ENCODE assay signal across 9 mouse cellular contexts in genomic region chr17:51583984-51584880, GRCm38 (mm10).
DNase-seq lines count a peak whose midpoint lies in the region; ATAC-seq and TF ChIP-seq lines count a peak whose summit lies in the region.
"Had no signal": no experiment of that assay in that cellular context is flagged by ENCODE, and none has a peak within 500 bp of the region (broad histone marks: within the 10 kb centered on the region; RNA-seq: fewer than 3 reads in every experiment).

No protein-coding gene starts in this region.

- H3K4me3 ChIP-seq in left cerebral cortex, adult 2 months, result 0 out of 2 replicates have a peak overlapping the region, but pooled peaks have one; percentile 21
- peak overlapping the region; percentile 8 for H3K4me3 ChIP-seq in forebrain, embryonic 15.5 days
- no peak overlapping the region for H3K4me3 ChIP-seq in lung, postnatal 0 days (ENCODE audit: low read depth, low read length)
- peak overlapping the region; percentile 19 for H3K4me3 ChIP-seq in neural tube, embryonic 13.5 days

- no peak overlapping the region for H3K9ac ChIP-seq in forebrain, embryonic 15.5 days (replicated peaks)
- H3K9ac ChIP-seq in lung, postnatal 0 days (replicated peaks; ENCODE audit: low read depth), result no peak overlapping the region
- H3K9ac ChIP-seq in neural tube, embryonic 13.5 days, result peak overlapping the region; percentile 13

- 30% methylated on average over 19 of the region's 19 CpGs for WGBS in forebrain, embryonic 15.5 days
- 70% methylated on average over 19 of the region's 19 CpGs for WGBS in lung, postnatal 0 days
- 39% methylated on average over 19 of the region's 19 CpGs for WGBS in neural tube, embryonic 13.5 days

- no peak for TF ChIP-seq EP300 in lung, postnatal 0 days (IDR thresholded peaks at IDR 0.05)

- no peaks in the 10 kb centered on the region for H3K36me3 ChIP-seq in forebrain, embryonic 15.5 days
- no peaks in the 10 kb centered on the region for H3K36me3 ChIP-seq in lung, postnatal 0 days (ENCODE audit: insufficient read depth, low read length)
- no peaks in the 10 kb centered on the region for H3K36me3 ChIP-seq in neural tube, embryonic 13.5 days

- intact Hi-C loops in left cerebral cortex, adult 2 months (cut with DNase I), result no loop called here
- intact Hi-C loops in left cerebral cortex, postnatal 4 days (cut with DNase I), result no loop called here

- H3K27ac ChIP-seq in left cerebral cortex, adult 2 months, result no peak overlapping the region
- peak overlapping the region; percentile 34 for H3K27ac ChIP-seq in forebrain, embryonic 15.5 days (replicated peaks)
- H3K27ac ChIP-seq in lung, postnatal 0 days (ENCODE audit: low read length), result no peak overlapping the region
- peak overlapping the region; percentile 66 for H3K27ac ChIP-seq in neural tube, embryonic 13.5 days (replicated peaks)

- DNase-seq in left cerebral cortex, adult 2 months (ENCODE audit: extremely low spot score in 1 of 2, low spot score in 2 of 2), result no peak
- DNase-seq in left cerebral cortex, postnatal 4 days, result no peak
- DNase-seq in lung, postnatal 0 days (ENCODE audit: low spot score), result peak; percentile 59
- no peak for DNase-seq in thymus, postnatal 4 days
- DNase-seq in cerebellum, adult 9-11 months, result no peak
- DNase-seq: thymus, adult 2 months had no signal

- no peaks in the 10 kb centered on the region for H3K9me3 ChIP-seq in forebrain, embryonic 15.5 days
- no peaks in the 10 kb centered on the region for H3K9me3 ChIP-seq in lung, postnatal 0 days (ENCODE audit: low read length)
- H3K9me3 ChIP-seq in neural tube, embryonic 13.5 days, result no peaks in the 10 kb centered on the region

- peaks cover 7% of the 10 kb centered on the region for H3K4me1 ChIP-seq in forebrain, embryonic 15.5 days
- no peaks in the 10 kb centered on the region for H3K4me1 ChIP-seq in lung, postnatal 0 days (ENCODE audit: insufficient read depth, low read depth, low read length)
- peaks cover 22% of the 10 kb centered on the region for H3K4me1 ChIP-seq in neural tube, embryonic 13.5 days (replicated peaks)

- H3K4me2 ChIP-seq in forebrain, embryonic 15.5 days (replicated peaks), result peak overlapping the region; percentile 31
- H3K4me2 ChIP-seq in lung, postnatal 0 days (replicated peaks; ENCODE audit: low read depth, low read length), result no peak overlapping the region
- peak overlapping the region; percentile 37 for H3K4me2 ChIP-seq in neural tube, embryonic 13.5 days

- H3K27me3 ChIP-seq in forebrain, embryonic 15.5 days, result no peaks in the 10 kb centered on the region
- H3K27me3 ChIP-seq in lung, postnatal 0 days (replicated peaks; ENCODE audit: insufficient read depth, low read length), result no peaks in the 10 kb centered on the region
- H3K27me3 ChIP-seq in neural tube, embryonic 13.5 days, result no peaks in the 10 kb centered on the region

- ATAC-seq in forebrain, embryonic 15.5 days (replicated peaks), result peak; percentile 69
- peak; percentile 75 for ATAC-seq in lung, postnatal 0 days
- peak; percentile 74 for ATAC-seq in neural tube, embryonic 13.5 days (ENCODE audit: low read depth)
- no peak for ATAC-seq in megakaryocyte, adult 5-6 weeks (ENCODE audit: poor library complexity, severe bottlenecking)

- no peak for TF ChIP-seq CTCF in left cerebral cortex, adult 2 months (IDR thresholded peaks at IDR 0.05)
- TF ChIP-seq CTCF in lung, postnatal 0 days (IDR thresholded peaks at IDR 0.05), result no peak

Comparison
In these comparisons a context has a peak if more than half of its experiments do, and no peak if none do; other contexts are left out.
1. H3K27ac ChIP-seq: peak in forebrain, embryonic 15.5 days (single experiment) and neural tube, embryonic 13.5 days (single experiment); none in left cerebral cortex, adult 2 months (single experiment) and lung, postnatal 0 days (single experiment).